Mouse (Mus musculus): ENCODE results near the gene E2f7.
A peak's percentile ranks its signal among the peaks of the same experiment; 100 is the strongest.

The E2f7 gene

DNA sequence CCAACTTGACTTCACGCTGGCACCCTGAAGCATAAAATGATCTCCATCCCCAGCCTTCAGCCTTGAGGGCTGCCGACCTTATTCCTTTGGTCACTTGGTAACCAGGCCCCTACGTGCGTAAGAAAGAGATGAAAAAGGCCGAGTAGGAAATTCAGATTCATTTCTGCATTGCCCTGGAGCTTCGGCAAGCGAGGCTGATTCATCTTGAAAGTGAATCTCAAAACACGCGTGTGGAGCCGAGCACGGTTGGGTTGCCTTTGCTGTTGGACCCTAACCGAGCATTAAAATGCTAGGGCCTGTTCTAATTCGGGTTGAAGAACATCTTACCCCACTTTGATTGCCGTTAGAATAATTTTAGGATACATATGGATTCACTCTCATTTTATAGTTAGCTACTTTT lies 28.6 kb downstream of the E2f7 start:
- DNase-seq (ENCODE audit: low read depth, low spot score) = no peak

DNA sequence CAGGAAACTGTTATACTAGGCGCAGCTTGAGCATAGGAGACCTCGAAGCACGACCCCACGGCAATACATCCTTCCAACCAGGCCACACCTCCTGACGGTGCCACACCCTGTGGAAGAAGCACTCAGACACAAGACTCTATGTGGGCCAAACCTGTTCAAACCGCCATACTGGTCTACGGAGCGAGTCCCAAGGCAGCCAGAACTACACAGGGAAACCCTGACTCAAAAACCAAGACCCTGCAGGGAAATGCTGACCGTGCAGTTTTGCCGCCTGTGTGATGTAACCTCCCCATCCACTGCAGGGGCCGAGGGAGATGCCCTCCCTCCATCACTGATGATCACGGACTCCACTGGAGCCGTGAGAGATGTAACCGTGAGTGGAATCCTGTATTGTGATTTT lies 36.5 kb downstream of the E2f7 start:
- DNase-seq (ENCODE audit: low read depth, low spot score) = no peak

DNA sequence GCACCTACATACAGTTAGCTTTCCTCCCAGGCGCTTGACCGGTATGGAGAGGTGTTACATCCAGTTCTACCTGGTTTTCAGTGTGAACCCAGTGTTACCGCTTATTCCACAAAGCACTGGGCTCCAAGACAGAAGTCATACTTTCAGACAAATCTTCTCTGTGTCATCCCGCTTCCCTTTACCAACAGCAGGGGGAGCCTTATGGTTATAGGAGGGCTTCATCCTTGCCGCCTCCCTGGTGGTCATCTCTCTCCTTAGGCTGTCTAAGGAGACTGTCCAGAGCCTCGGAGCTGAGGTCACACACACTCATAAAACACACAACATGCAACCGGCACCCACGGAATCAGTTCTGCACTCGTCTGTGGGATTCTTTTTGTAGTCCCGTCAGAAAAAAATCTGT lies 37.4 kb downstream of the E2f7 start:
- no peak for DNase-seq (ENCODE audit: low read depth, low spot score)

DNA sequence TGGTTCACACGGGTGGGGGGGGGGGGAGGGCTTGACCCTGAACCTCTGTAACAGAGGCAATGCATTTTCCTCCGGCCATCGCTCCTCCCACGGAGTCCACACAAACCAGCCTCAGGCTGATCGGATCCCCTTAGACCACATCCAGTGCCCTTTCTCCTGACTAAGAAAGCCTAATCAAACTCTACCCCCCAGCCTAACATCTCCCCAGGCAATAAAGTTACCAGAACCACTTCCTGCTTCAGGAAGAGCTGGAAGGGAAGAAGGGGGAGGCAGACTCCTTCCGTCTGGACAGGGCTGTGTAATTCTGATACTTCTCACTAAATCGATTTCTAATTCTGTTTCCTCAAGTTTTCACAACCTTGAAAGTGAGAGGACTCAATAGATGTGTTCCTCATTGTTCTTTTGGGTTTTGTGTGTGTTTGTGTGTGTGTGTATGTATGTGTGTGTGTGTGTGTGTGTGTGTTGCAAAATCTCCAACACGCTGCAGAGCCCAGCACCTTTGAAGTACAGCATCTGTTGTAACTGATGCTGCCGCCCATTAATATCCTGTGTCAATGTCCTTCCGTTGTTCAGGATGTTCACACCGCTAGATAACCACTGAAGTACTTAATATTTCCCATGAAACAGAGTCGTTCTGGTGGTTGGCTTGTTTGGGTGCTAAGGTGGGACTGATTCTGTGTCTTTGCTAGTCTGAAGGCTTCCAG lies 43.0 kb downstream of the E2f7 start:
- no peak for DNase-seq (ENCODE audit: low read depth, low spot score)

DNA sequence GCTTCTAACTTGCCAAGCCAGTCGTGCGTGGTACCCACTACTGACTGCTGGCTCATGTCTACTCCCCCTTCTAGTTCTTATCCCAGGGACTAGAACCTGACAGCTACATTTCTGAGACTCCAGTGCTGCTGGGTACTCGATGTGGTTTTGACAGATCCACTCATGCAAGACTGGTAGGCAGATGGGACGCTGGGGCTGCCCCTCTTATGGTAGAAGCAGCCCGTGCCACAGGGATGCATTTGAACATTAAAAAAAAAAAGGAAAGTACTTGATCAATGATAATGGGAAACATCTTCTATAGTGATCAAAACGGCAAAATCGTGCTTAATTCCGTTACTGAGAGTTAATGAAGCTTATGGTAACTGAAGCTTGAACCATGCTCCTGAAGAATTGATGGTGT lies 44.4 kb downstream of the E2f7 start:
- DNase-seq (ENCODE audit: low read depth, low spot score) = no peak

DNA sequence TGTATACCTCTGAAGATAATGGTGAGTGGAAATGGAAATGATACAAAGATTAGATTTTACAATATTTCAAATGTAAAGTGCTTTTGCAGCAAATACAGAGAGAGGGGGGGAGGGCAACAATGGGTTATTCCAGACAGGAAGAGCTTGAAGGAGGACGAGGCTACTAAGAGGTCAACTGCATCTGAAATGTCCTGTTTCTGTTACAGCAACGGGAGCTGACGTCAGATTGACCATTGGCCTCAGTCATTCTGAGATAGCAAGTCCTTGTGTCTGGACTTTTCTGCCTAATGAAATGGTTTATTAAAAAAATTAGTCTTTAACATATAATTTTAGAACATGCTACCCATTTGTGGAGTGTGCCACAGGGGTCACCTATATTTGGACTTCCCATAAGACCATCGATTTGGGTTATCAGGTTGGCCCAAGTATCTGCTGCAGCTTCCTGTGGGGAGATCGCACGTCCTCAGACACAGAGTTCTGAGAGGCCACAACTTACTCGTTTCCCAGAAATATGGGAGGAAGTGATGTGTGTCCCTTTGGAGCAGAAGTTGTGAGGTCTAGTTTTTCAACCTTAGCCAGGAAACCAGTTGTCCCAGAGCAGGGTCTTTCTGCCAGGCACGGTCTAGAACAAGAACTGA lies 48.0 kb downstream of the E2f7 start:
- no peak for DNase-seq (ENCODE audit: low read depth, low spot score)

DNA sequence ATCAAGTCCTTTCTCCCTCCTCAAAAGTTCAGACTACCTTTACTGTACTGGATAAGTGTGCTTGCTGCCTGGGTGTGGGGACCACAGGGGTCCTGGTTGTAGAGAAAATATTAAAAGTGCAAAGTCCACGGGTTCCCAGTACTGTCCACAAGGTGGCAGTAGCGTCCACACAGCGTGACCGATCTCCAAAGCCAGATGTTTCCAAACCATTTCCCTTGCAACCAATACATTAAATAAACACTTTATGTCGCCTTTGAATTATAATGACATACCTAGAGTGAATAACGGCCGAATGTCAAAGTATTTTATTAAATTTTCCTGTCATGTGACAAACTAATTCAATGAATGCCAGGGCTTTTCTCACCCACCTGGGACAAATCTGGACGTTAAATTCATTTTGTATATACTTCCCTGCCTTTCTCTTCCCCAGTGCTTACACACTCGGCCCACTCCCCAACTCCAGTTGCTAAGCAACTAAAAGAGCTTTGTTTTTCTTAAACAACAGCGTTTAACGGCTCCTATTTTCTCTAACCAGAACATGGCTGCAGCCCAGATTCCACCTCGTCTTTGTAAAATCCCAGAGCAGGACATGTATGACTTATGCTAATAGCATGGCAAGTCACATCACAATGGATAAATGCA lies 49.4 kb downstream of the E2f7 start:
- peak; percentile 89 for DNase-seq (ENCODE audit: low read depth, low spot score)

DNA sequence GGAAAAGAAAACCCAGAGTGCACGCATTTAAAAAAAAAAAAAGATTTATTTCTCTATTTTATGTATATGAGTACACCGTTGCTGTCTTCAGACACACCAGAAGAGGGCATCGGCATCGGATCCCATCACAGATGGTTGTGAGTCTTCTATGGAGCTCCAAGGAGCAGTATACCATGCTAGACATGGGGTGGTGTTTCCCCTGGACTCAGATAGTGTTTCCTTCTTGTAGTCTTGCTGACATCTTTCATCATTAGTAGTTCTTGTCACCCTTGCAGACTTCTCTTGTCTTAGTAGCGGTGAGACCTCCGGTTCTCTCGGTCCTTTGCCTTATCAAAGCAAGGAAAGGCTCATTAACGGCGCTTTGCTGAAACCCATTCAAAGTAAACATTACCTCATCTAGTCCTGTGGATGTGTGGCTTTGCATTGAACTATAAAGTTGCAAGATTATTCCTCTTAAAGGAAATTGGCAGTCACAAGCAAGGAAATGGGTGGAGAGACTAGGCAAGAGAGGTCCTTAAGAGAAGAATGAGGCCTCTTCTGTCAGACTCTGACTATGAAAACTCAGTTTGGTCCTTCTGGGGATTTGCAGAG lies 50.1 kb downstream of the E2f7 start:
- DNase-seq (ENCODE audit: low read depth, low spot score) = no peak

DNA sequence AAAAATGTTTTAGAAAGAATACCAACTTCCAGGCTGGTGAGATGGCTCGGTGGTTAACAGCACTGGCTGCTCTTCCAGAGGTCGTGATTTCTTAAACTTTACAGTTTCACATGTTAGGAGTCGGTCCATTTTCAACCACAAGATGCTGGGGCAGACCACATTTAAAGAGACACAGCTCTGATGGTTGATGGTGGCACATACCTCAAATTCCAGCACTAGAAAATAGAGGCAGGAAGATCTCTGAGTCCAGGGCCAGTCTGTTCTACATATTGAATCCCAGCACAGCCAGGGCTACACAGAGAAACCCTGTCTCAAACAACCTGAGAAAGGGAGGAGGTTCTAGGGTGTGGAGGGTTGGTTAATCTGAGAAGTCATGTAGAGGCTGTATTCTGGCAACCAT lies 56.1 kb downstream of the E2f7 start:
- no peak for DNase-seq (ENCODE audit: low read depth, low spot score)

DNA sequence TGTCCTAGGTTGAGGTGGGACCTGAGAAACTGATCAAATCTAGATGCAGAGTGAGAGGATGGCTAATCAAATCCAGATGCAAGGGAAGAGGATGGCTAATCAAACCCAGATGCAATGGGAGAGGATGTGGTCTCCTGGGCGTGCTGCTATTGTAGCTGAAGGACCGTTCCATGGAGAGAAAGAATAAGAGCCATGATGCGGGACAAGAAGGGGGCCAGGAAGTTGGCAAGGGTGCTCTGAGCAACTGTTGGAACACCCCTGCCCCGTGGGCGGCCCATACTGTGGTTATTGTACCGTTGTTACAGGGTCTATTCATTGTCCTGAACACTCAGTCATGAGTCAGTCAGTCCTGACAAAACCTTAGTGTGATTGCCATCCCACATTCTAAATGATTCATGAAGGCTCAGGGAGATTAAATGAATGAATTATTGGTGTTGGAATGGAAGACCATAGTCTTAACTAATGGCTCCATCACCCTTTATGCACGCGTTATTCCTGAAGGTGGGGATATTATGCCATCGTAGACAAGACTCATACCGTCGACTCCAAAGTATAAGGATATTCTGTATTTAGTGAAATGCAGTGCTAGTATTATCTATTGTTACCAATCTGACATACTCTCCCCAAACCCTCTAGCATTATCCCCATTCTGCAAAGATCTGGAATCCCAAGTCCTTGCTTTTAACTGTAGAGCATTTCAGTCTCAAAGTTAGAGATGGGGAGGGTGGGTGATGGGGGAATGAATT lies 59.2 kb downstream of the E2f7 start:
- peak; percentile 68 for DNase-seq (ENCODE audit: low read depth, low spot score)

DNA sequence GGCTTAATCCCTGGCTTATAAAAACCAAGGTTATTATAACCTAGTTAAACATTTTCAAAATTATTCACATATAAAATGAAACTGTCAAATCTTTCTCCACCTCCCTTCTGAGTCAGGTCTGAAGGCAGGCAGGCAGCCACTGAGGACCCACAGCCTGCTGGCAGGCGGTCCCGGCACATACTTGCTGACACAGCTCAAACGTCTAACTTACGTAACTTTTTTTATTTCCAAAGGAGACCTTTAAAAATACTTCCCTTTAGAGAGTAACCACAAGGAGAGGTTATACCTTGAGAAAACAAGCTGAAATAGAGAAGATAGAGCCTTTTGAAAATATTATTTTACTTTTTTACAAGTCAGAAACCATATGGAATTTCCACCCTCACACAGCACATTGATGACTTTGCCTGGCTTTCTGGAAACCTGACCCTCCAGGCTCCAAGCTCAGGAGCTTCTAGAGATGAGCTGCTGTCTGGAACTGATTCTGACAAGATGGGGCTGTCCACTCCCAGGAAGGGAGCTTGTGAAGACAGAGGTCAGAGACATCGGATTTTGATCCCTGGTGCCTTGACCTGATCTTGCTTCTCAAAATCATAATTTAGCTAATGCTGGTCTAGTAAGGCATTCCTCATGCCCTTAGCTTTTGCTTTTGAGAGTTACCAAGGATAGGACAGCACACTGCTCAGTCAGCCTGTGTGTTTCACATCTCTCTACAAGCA lies 59.9 kb downstream of the E2f7 start:
- no peak for DNase-seq (ENCODE audit: low read depth, low spot score)

DNA sequence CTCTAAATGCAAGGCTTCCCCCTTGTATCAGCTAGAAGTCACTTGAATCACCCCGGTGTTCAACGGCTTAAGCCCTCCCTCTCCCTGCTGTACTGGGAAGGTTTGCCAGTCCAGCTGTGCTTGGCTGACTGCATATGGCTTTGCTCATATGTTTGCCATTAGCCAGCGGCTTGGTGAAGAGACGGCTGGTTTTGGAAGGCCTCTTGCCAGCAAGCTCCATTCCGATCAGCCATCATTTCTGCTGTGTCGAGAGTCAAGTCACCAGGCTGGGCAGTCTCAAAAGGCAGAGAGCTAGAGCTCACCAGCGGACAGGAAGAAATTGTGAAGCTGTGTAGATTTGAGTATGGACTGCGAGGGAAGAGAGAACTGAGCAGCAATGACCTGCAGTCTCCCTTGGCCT lies 61.2 kb downstream of the E2f7 start:
- DNase-seq (ENCODE audit: low read depth, low spot score) = peak; percentile 68

DNA sequence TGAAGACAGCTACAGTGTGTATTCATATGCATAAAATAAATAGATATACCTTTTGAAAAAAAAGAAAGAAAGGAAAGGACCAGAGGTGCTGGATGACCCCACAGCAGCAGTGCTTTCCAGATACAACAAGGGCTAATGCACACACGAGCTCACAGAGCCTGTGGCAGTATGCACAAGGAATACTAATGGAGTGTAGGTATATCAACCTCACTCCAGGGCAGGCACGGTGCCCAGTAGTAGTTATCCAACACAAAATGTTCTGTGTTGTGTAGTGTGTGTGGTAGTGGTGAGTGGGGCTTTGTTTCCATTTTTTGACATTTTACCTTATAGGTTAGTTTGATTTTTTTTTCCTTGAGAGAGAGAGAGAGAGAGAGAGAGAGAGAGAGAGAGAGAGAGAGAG lies 65.3 kb downstream of the E2f7 start:
- DNase-seq (ENCODE audit: low read depth, low spot score) = no peak

DNA sequence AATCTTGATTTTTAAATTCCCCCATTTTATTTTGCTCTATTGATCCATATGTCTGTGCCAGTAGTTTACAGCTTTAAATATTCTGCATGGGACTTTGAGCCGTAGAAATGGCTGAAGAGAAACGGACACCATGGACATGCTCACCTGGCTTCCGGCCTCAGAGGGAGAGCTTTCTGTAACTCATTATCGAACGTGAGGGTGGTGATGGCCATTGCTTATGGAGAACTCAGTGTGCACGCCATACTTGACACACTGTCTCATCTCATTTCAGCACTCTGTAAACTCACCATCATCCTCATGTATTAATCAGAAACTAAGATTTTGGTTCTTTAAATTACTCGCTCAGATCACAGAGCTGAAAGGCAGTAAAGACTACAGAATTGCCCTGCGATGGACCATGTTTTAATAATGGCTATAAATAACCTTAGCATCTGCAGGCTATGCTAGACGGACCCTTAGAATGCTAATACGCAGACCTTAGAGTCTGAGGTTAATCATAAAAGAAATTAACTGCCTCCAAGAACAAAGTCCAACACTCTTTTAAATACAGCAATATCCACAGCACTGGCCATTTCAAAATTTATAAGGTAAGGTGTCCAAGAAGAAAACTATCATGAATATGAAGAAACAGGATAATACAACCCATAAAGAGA lies 66.1 kb downstream of the E2f7 start:
- no peak for DNase-seq (ENCODE audit: low read depth, low spot score)

DNA sequence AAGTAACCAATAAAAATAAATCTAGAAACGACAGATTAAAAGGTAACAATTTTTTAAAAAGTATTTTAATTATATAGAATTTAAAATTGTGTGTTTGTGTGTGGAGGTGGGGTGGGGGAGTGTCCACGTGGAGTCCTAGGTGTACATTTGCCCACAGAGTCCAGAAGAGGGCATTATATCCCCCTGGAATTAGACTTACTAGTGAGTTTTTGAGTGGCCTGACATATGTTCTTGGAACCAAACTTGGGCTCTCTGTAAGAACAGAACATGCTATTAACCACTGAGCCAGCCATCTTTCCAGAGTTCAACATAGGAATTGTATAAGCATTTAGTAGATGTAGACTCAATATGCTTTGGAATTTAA lies 66.6 kb downstream of the E2f7 start:
- no peak for DNase-seq (ENCODE audit: low read depth, low spot score)

DNA sequence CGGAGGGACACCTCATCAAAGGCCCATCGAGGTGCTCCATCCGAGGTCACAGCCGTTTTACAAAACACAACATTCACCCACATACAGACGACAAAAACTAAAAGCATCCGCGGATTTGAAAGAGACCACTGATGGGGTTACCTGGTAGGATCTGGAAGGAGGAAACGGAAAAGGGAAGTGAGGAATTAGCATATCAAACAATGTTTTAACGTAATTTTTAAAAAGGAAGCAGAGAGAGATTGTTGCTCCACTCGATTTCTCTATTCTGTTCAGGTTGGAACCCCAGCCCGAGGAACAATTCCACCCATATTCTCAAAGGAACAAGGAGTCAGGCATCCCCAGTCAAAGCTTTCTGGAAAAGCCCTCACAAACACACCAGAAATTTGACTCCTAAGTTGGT lies 75.9 kb downstream of the E2f7 start:
- DNase-seq (ENCODE audit: low read depth, low spot score) = no peak

DNA sequence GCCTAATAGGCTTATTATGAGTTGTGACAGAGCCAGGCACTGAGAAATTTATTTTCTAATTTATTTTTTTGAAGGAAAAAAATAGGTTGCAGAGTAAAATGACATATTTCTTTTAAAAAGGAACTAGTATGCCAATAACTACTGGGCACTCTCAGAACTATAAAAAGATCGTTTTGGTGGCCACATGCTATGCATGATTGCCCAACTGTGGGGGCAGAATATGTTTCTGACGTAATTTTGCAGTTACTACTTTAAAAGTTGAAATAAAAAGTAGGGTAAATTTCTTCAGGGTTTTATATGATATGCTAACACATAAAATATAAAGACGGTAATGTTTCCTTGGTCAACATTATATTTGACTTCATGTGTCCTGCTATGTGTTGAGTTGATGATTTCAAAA lies 76.5 kb downstream of the E2f7 start:
- DNase-seq (ENCODE audit: low read depth, low spot score) = no peak

DNA sequence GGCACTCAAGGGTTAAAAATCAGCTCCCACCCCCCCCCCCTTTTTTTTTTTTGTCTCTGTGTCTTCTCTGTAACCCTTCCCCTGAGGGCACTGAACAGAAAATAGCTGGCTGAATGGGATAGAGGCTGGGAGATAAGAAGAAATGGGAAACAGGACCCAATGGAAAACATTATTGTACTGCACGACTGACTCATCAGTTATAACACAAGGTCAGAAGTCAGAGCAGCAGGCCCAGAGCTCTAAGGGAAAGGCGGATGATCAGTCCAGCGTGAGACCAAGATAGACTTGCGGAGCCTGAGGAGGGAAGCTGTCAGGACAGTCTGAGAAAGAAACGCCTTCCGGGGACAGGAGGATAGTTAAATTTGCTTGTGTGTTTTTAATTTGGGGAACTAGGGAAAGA lies 87.1 kb downstream of the E2f7 start:
- DNase-seq (ENCODE audit: low read depth, low spot score) = no peak

DNA sequence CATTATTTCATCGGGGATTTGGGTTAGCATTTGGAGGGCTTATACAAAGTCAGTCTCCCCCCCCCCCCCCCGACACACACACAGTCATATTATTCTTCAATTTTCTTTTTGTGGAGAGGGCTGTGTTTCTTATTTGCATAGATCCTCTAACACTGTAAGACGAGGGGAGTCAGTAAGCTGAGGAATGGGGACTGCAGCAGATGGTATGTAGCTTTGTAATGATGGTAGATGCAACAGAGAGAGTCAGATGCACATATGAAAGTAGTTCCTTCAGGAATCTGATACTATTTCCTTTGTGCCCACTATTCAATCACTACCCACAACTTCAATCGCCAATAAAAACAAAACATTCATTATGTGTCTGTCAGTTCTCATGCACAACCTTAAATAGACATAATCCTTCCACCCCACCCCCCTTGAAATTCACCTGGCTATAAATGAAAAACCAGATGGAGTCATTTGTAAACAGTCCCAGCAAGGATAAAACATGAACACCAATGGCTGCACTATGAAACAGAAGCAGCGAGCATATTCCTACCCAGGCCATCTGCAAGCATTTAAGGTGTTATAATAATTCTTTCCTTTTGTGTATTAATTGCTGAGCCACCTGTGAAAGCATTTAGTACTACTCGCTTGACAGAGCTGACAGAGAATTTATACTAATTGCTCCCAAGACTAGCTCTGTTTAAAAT lies 90.0 kb downstream of the E2f7 start:
- DNase-seq (ENCODE audit: low read depth, low spot score) = peak; percentile 57

All from forelimb bud, embryonic 11.5 days (tissue).